Comparison of ENCODE assay signal across 12 mouse cellular contexts in genomic region chr8:12897815-12898214, GRCm38 (mm10). TPM values are rescaled to one million over a fixed set of nuclear protein-coding genes. Genes with fewer than 3 reads are reported as not detected.
DNase-seq lines count a peak whose midpoint lies in the region; ATAC-seq and TF ChIP-seq lines count a peak whose summit lies in the region.
"Had no signal": no experiment of that assay in that cellular context is flagged by ENCODE, and none has a peak within 500 bp of the region (broad histone marks: within the 10 kb centered on the region; RNA-seq: fewer than 3 reads in every experiment).

No protein-coding gene starts in this region.

- peak; percentile 55 to 64 for DNase-seq in heart, adult 2 months
- peak; percentile 32 for DNase-seq in embryonic facial prominence, embryonic 14.5 days (ENCODE audit: low spot score)
- peak; percentile 25 to 38 for DNase-seq in heart, postnatal 36 days
- peak; percentile 59 for DNase-seq in kidney, postnatal 14 days
- DNase-seq in retina, postnatal 1 day = no peak
- no peak for DNase-seq in urinary bladder, adult 18-20 months (ENCODE audit: low spot score in 2 of 2)
- DNase-seq: cerebellum, postnatal 36 days had no signal

- H3K4me1 ChIP-seq in heart, adult 2 months (ENCODE audit: control insufficient read depth, insufficient read depth, low read length) = peaks cover 6% of the 10 kb centered on the region
- H3K4me1 ChIP-seq in heart, embryonic 11.5 days (ENCODE audit: control insufficient read depth, insufficient read depth, low read length) = peaks cover 3% of the 10 kb centered on the region; the same call in 1 of the 2 replicates
- no peaks in the 10 kb centered on the region for H3K4me1 ChIP-seq in embryonic facial prominence, embryonic 14.5 days (ENCODE audit: control insufficient read depth, insufficient read depth, low read length)

- intact Hi-C loops in heart, adult 2 months (cut with DNase I) = loop anchor here (1.0 to 5.0 kb wide), 6 partner anchors 7 to 309 kb away; no protein-coding TSS in a partner anchor
- intact Hi-C loops in heart, postnatal 36 days (cut with DNase I) = loop anchor here (1.0 to 5.0 kb wide), 4 partner anchors 7 to 209 kb away; partner anchors contain the start of genes Cul4a and Pcid2

- H3K27me3 ChIP-seq in heart, adult 2 months (ENCODE audit: control insufficient read depth, insufficient read depth, low read length) = no peaks in the 10 kb centered on the region
- no peaks in the 10 kb centered on the region; the same call in 1 of the 2 replicates for H3K27me3 ChIP-seq in heart, embryonic 11.5 days (ENCODE audit: control insufficient read depth, insufficient read depth, low read length)
- no peaks in the 10 kb centered on the region for H3K27me3 ChIP-seq in embryonic facial prominence, embryonic 14.5 days (replicated peaks; ENCODE audit: control insufficient read depth, insufficient read depth, low read length)

- 24% methylated on average over 9 of the region's 9 CpGs for WGBS in heart, adult 2 months
- WGBS in heart, embryonic 11.5 days (ENCODE audit: insufficient replicate concordance) = 43% methylated on average over 9 of the region's 9 CpGs
- WGBS in embryonic facial prominence, embryonic 14.5 days = 54% methylated on average over 9 of the region's 9 CpGs

- H3K4me3 ChIP-seq in heart, adult 2 months = no peak overlapping the region
- H3K4me3 ChIP-seq in heart, embryonic 11.5 days (ENCODE audit: low read depth, low read length) = no peak overlapping the region
- no peak overlapping the region for H3K4me3 ChIP-seq in embryonic facial prominence, embryonic 14.5 days (ENCODE audit: low read depth, low read length)
- H3K4me3 ChIP-seq: erythroblast, embryonic 14.5 days; midbrain, embryonic 10.5 days had no signal

- H3K4me2 ChIP-seq in heart, embryonic 11.5 days = no peak overlapping the region
- no peak overlapping the region for H3K4me2 ChIP-seq in embryonic facial prominence, embryonic 14.5 days (ENCODE audit: low read depth, low read length)
- H3K4me2 ChIP-seq: liver, embryonic 11.5 days had no signal

- no peak for ATAC-seq in heart, embryonic 11.5 days (replicated peaks; ENCODE audit: insufficient number of reproducible peaks, low FRiP score, low TSS enrichment)
- ATAC-seq in embryonic facial prominence, embryonic 14.5 days (ENCODE audit: low read depth) = 0 out of 2 replicates have a peak, but pooled peaks have one; percentile 16
- no peak for ATAC-seq in erythroblast, adult 5-6 weeks (replicated peaks; ENCODE audit: low FRiP score, poor library complexity, severe bottlenecking)

- peak overlapping the region; percentile 79 for H3K27ac ChIP-seq in heart, adult 2 months
- no peak overlapping the region for H3K27ac ChIP-seq in heart, embryonic 11.5 days (ENCODE audit: low read depth, low read length)
- H3K27ac ChIP-seq in embryonic facial prominence, embryonic 14.5 days (replicated peaks; ENCODE audit: low read depth, low read length) = no peak overlapping the region

- TF ChIP-seq EP300 in heart, adult 2 months (IDR thresholded peaks at IDR 0.05; ENCODE audit: insufficient read depth, low read depth, low read length) = peak; percentile 59; the same call in 1 of the 2 replicates

- H3K9me3 ChIP-seq in heart, embryonic 11.5 days (replicated peaks; ENCODE audit: control insufficient read depth, low read length) = no peaks in the 10 kb centered on the region
- H3K9me3 ChIP-seq in embryonic facial prominence, embryonic 14.5 days (ENCODE audit: control insufficient read depth, low read length) = no peaks in the 10 kb centered on the region
- H3K9me3 ChIP-seq: midbrain, embryonic 10.5 days had no signal

- TF ChIP-seq POLR2A in heart, adult 2 months (IDR thresholded peaks at IDR 0.05; ENCODE audit: insufficient read depth, low read depth, low read length) = peak; percentile 76

- peak overlapping the region; percentile 29 for H3K9ac ChIP-seq in heart, adult 2 months (ENCODE audit: low read depth, low read length)
- H3K9ac ChIP-seq in heart, embryonic 11.5 days (ENCODE audit: low read depth, low read length) = no peak overlapping the region
- H3K9ac ChIP-seq in embryonic facial prominence, embryonic 14.5 days (ENCODE audit: low read depth, low read length) = no peak overlapping the region

- no peak for TF ChIP-seq CTCF in heart, adult 2 months (IDR thresholded peaks at IDR 0.05)

- no peaks in the 10 kb centered on the region for H3K36me3 ChIP-seq in heart, adult 2 months (ENCODE audit: control insufficient read depth, insufficient read depth, low read length)
- H3K36me3 ChIP-seq in heart, embryonic 11.5 days (ENCODE audit: control insufficient read depth, insufficient read depth, low read length) = no peaks in the 10 kb centered on the region
- no peaks in the 10 kb centered on the region for H3K36me3 ChIP-seq in embryonic facial prominence, embryonic 14.5 days (ENCODE audit: control insufficient read depth, insufficient read depth, low read length)

- no peaks in the 10 kb centered on the region for H3K79me2 ChIP-seq in heart, adult 2 months (replicated peaks; ENCODE audit: control insufficient read depth, insufficient read depth, low read length)

RNA-seq across cellular contexts. Expression of gene Mcf2l, which starts 24.2 kb away (rescaled TPM):
- total RNA-seq in heart, adult 2 months (2021) = 100 to 1,000 TPM in 1 of 2 experiments, 10 to 100 TPM in 1; 58.4 to 104 TPM
- polyA plus RNA-seq in heart, adult 2 months (2012; rRNA removed) = 30.3 and 40.2 TPM in 2 replicates
- polyA plus RNA-seq in heart, embryonic 11.5 days (2014; fragmentation: Nextera tagmentation; extraction: Ambion mirVana) = 8.8 and 11.3 TPM in 2 replicates
- polyA plus RNA-seq in embryonic facial prominence, embryonic 14.5 days (2014; fragmentation: Nextera tagmentation; extraction: Ambion mirVana) = 20.3 and 21.2 TPM in 2 replicates
- total RNA-seq in heart, postnatal 36 days (2021) = 10 to 100 TPM; 53.3 to 77.9 TPM
- 1.7 and 3.1 TPM in 2 replicates for total RNA-seq in erythroblast, adult 5-6 weeks (2015; ENCODE audit: low replicate concordance)
- total RNA-seq in erythroblast, adult 5-6 weeks (2017; ENCODE audit: low replicate concordance) = 2.0 and 5.6 TPM in 2 replicates

Comparison
In these comparisons a context has a peak if more than half of its experiments do, and no peak if none do; other contexts are left out.
1. DNase-seq: peak in heart, adult 2 months (2 of 2), embryonic facial prominence, embryonic 14.5 days (single experiment), heart, postnatal 36 days (2 of 2) and kidney, postnatal 14 days (single experiment); none in retina, postnatal 1 day (single experiment) and urinary bladder, adult 18-20 months (0 of 2).
2. RNA of gene Mcf2l, which starts 24.2 kb away (total RNA-seq): 58.4 to 104 TPM in heart, adult 2 months and 53.3 to 77.9 TPM in heart, postnatal 36 days; 1.7 to 5.6 TPM in erythroblast, adult 5-6 weeks; every median in the first group is over 4 times any median in the second.